ENCODE assay signal across 21 mouse cellular contexts in genomic region chr14:30579882-30580281, GRCm38 (mm10). TPM values are rescaled to one million over a fixed set of nuclear protein-coding genes. Genes with fewer than 3 reads are reported as not detected.
DNase-seq lines count a peak whose midpoint lies in the region; ATAC-seq and TF ChIP-seq lines count a peak whose summit lies in the region.
"Had no signal": no experiment of that assay in that cellular context is flagged by ENCODE, and none has a peak within 500 bp of the region (broad histone marks: within the 10 kb centered on the region; RNA-seq: fewer than 3 reads in every experiment).

No protein-coding gene starts in this region.

- DNase-seq in 416B (ENCODE audit: low read depth) (peak; percentile 40), MEL (ENCODE audit: low read depth, low spot score) (no peak)
- DNase-seq in induced T-regulatory cell, adult 2 months (ENCODE audit: low read depth): peak; percentile 61
- DNase-seq in heart, adult 9 months (ENCODE audit: low spot score in 2 of 2): no peak
- no peak for DNase-seq in thymus, adult 2 months
- DNase-seq in gastrocnemius, postnatal 4 days (ENCODE audit: low spot score in 2 of 2): no peak
- DNase-seq: cerebellum, postnatal 10 days; embryo, embryonic 11 days; gastrocnemius, postnatal 25 days; heart, postnatal 36 days; kidney, adult 9 months; lung, embryonic 14.5 days; lung, postnatal 4 days; thymus, adult 18-20 months had no signal

- no peak for TF ChIP-seq EP300 in MEL (IDR thresholded peaks at IDR 0.05; ENCODE audit: low read depth in 1 of 2, low read length in 2 of 2)

- TF ChIP-seq CTCF in MEL (IDR thresholded peaks at IDR 0.05 in 2 of 3, conservative IDR thresholded peaks at IDR 0.05 in 1 of 3; ENCODE audit: control insufficient read depth in 1 of 3, insufficient read depth in 1 of 3, low read depth in 2 of 3, low read length in 3 of 3, poor library complexity in 1 of 3, severe bottlenecking in 1 of 3): no peak
- no peak for TF ChIP-seq CTCF in thymus, adult 2 months (IDR thresholded peaks at IDR 0.05; ENCODE audit: borderline replicate concordance, control insufficient read depth, extremely low read depth, insufficient read depth, low read length, poor library complexity)

- no peak overlapping the region for H3K4me2 ChIP-seq in intestine, embryonic 15.5 days (replicated peaks)
- H3K4me2 ChIP-seq in intestine, embryonic 16.5 days (ENCODE audit: low read depth, low read length): no peak overlapping the region
- H3K4me2 ChIP-seq: embryonic facial prominence, embryonic 15.5 days; heart, embryonic 13.5 days; liver, embryonic 12.5 days; lung, embryonic 14.5 days had no signal

- H3K4me3 ChIP-seq in intestine, embryonic 15.5 days (replicated peaks): no peak overlapping the region
- H3K4me3 ChIP-seq in intestine, embryonic 16.5 days (ENCODE audit: low read length): no peak overlapping the region
- peak overlapping the region in 1 of 2 experiments; percentile 31; a peak in 1 of 4 replicates for H3K4me3 ChIP-seq in MEL (ENCODE audit: control insufficient read depth in 1 of 2, insufficient read depth in 1 of 2, low read depth in 2 of 2, low read length in 2 of 2)
- H3K4me3 ChIP-seq in thymus, adult 2 months (ENCODE audit: control insufficient read depth, insufficient read depth, low read length): no peak overlapping the region
- H3K4me3 ChIP-seq: embryonic facial prominence, embryonic 15.5 days; forebrain, embryonic 10.5 days; heart, embryonic 13.5 days; liver, embryonic 12.5 days had no signal

- TF ChIP-seq RAD21 in MEL (IDR thresholded peaks at IDR 0.05; ENCODE audit: low read depth, low read length): no peak

- 0 out of 2 replicates have a peak overlapping the region, but pooled peaks have one; percentile 36 for H3K27ac ChIP-seq in intestine, embryonic 15.5 days
- no peak overlapping the region for H3K27ac ChIP-seq in intestine, embryonic 16.5 days (ENCODE audit: low read length)
- peak overlapping the region; percentile 66 for H3K27ac ChIP-seq in MEL (ENCODE audit: control insufficient read depth, low read depth, low read length)
- H3K27ac ChIP-seq in thymus, adult 2 months (ENCODE audit: control insufficient read depth, insufficient read depth, low read length): no peak overlapping the region; the same call in 1 of the 2 replicates
- H3K27ac ChIP-seq: embryonic facial prominence, embryonic 15.5 days; forebrain, embryonic 10.5 days; heart, embryonic 13.5 days; liver, embryonic 12.5 days had no signal

- H3K27me3 ChIP-seq in intestine, embryonic 15.5 days (replicated peaks): no peaks in the 10 kb centered on the region
- no peaks in the 10 kb centered on the region for H3K27me3 ChIP-seq in intestine, embryonic 16.5 days (replicated peaks; ENCODE audit: control insufficient read depth, insufficient read depth, low read length)
- H3K27me3 ChIP-seq in MEL (ENCODE audit: control insufficient read depth in 1 of 2, insufficient read depth in 2 of 2, low read length in 2 of 2): no peaks in the 10 kb centered on the region
- H3K27me3 ChIP-seq in thymus, adult 2 months (ENCODE audit: control insufficient read depth, insufficient read depth, low read length): no peaks in the 10 kb centered on the region
- H3K27me3 ChIP-seq: embryonic facial prominence, embryonic 15.5 days; heart, embryonic 13.5 days; liver, embryonic 12.5 days had no signal

- no peak overlapping the region for H3K9ac ChIP-seq in intestine, embryonic 15.5 days
- no peak overlapping the region for H3K9ac ChIP-seq in intestine, embryonic 16.5 days (ENCODE audit: low read depth, low read length)
- H3K9ac ChIP-seq in MEL (ENCODE audit: control insufficient read depth, low read depth, low read length, poor library complexity, severe bottlenecking): peak overlapping the region; percentile 42
- H3K9ac ChIP-seq: embryonic facial prominence, embryonic 15.5 days; heart, embryonic 13.5 days; liver, embryonic 12.5 days; lung, embryonic 14.5 days had no signal

- no peak for TF ChIP-seq POLR2A in MEL (IDR thresholded peaks at IDR 0.05; ENCODE audit: control insufficient read depth in 1 of 2, insufficient read depth in 1 of 2, low read depth in 1 of 2, low read length in 2 of 2, poor library complexity in 1 of 2)
- TF ChIP-seq POLR2A in thymus, adult 2 months (IDR thresholded peaks at IDR 0.05; ENCODE audit: control insufficient read depth, extremely low read depth, insufficient read depth, low read length, poor library complexity): no peak

- no peak for ATAC-seq in intestine, embryonic 15.5 days
- no peak for ATAC-seq in intestine, embryonic 16.5 days
- ATAC-seq: liver, embryonic 12.5 days; midbrain, embryonic 16.5 days had no signal

- peaks cover 4% of the 10 kb centered on the region; the same call in 1 of the 2 replicates for H3K36me3 ChIP-seq in intestine, embryonic 15.5 days
- 0 out of 2 replicates have a peak, but pooled peaks cover 4% of the 10 kb centered on the region for H3K36me3 ChIP-seq in intestine, embryonic 16.5 days (ENCODE audit: control insufficient read depth, insufficient read depth, low read length)
- H3K36me3 ChIP-seq in MEL (ENCODE audit: control insufficient read depth in 1 of 2, insufficient read depth in 2 of 2, low read length in 2 of 2): peaks cover 0 to 36% of the 10 kb centered on the region in 2 experiments; a peak in 2 of 4 replicates
- H3K36me3 ChIP-seq in thymus, adult 2 months (ENCODE audit: control insufficient read depth, insufficient read depth, low read length): no peaks in the 10 kb centered on the region

- 25% methylated on average over 5 of the region's 5 CpGs for WGBS in intestine, embryonic 15.5 days
- 44% methylated on average over 5 of the region's 5 CpGs for WGBS in intestine, embryonic 16.5 days
- WGBS in thymus, adult 2 months: 9% methylated on average over 5 of the region's 5 CpGs

- H3K79me2 ChIP-seq in MEL (ENCODE audit: control insufficient read depth, insufficient read depth, low read length, poor library complexity): no peaks in the 10 kb centered on the region; the same call in 1 of the 2 replicates

- H3K4me1 ChIP-seq in intestine, embryonic 15.5 days (replicated peaks): peaks cover 19% of the 10 kb centered on the region
- H3K4me1 ChIP-seq in intestine, embryonic 16.5 days (ENCODE audit: control insufficient read depth, insufficient read depth, low read length): peaks cover 26% of the 10 kb centered on the region
- peaks cover 31 to 48% of the 10 kb centered on the region in 2 experiments for H3K4me1 ChIP-seq in MEL (ENCODE audit: control insufficient read depth in 1 of 2, insufficient read depth in 2 of 2, low read length in 2 of 2)
- H3K4me1 ChIP-seq in thymus, adult 2 months (replicated peaks; ENCODE audit: control insufficient read depth, insufficient read depth, low read length): peaks cover 8% of the 10 kb centered on the region

- H3K9me3 ChIP-seq in intestine, embryonic 15.5 days: no peaks in the 10 kb centered on the region
- H3K9me3 ChIP-seq in intestine, embryonic 16.5 days (ENCODE audit: control insufficient read depth, low read length): no peaks in the 10 kb centered on the region
- no peaks in the 10 kb centered on the region for H3K9me3 ChIP-seq in MEL (replicated peaks; ENCODE audit: insufficient read depth, low read length)
- H3K9me3 ChIP-seq: embryonic facial prominence, embryonic 15.5 days; forebrain, embryonic 10.5 days; heart, embryonic 13.5 days; liver, embryonic 12.5 days had no signal

TF ChIP-seq in MEL, 35 proteins besides CTCF, POLR2A, EP300 and RAD21:
- no peak for TF ChIP-seq ZMIZ1 (IDR thresholded peaks at IDR 0.05; ENCODE audit: low read depth, low read length)
- peak; percentile 69 for TF ChIP-seq ZNF384 (IDR thresholded peaks at IDR 0.05; ENCODE audit: low read depth, low read length)
- TF ChIP-seq USF1 (IDR thresholded peaks at IDR 0.05; ENCODE audit: low read depth, low read length): no peak

RNA-seq across cellular contexts. Expression of gene Tkt, which starts 31.7 kb away (rescaled TPM):
- polyA plus RNA-seq in intestine, embryonic 15.5 days (2015; fragmentation: Nextera tagmentation; extraction: Ambion mirVana): 358 and 367 TPM in 2 replicates
- polyA plus RNA-seq in intestine, embryonic 16.5 days (2015; fragmentation: Nextera tagmentation; extraction: Ambion mirVana): 393 and 411 TPM in 2 replicates
- 636 and 640 TPM in 2 replicates for total RNA-seq in MEL (2012; rRNA removed)
- polyA plus RNA-seq in MEL (2012; ENCODE audit: insufficient read depth in 1 of 2, insufficient read length in 2 of 2, low read depth in 1 of 2, low replicate concordance in 2 of 2, missing spikeins in 1 of 2): 1,000 to 10,000 TPM in 1 of 2 experiments, 100 to 1,000 TPM in 1; 115 to 1,273 TPM
- polyA plus RNA-seq in thymus, adult 2 months (2012; rRNA removed): 269 and 361 TPM in 2 replicates
- 10 to 100 TPM; 53.7 to 62.8 TPM for total RNA-seq in gastrocnemius, postnatal 4 days (2021)

RNA-seq across cellular contexts. Expression of gene Prkcd, which starts 46.1 kb away (rescaled TPM):
- 57.2 and 58.3 TPM in 2 replicates for polyA plus RNA-seq in intestine, embryonic 15.5 days (2015; fragmentation: Nextera tagmentation; extraction: Ambion mirVana)
- 52.1 and 56.5 TPM in 2 replicates for polyA plus RNA-seq in intestine, embryonic 16.5 days (2015; fragmentation: Nextera tagmentation; extraction: Ambion mirVana)
- total RNA-seq in MEL (2012; rRNA removed): 33.9 and 37.4 TPM in 2 replicates
- polyA plus RNA-seq in MEL (2012; ENCODE audit: insufficient read depth in 1 of 2, insufficient read length in 2 of 2, low read depth in 1 of 2, low replicate concordance in 2 of 2, missing spikeins in 1 of 2): 10 to 100 TPM in 1 of 2 experiments, not detected in 1; 72.7 TPM
- polyA plus RNA-seq in thymus, adult 2 months (2012; rRNA removed): 201 and 214 TPM in 2 replicates
- 10 to 100 TPM; 25.3 to 32.0 TPM for total RNA-seq in gastrocnemius, postnatal 4 days (2021)

Comparison
In these comparisons a context has a peak if more than half of its experiments do, and no peak if none do; other contexts are left out.
1. H3K27ac ChIP-seq: peak in intestine, embryonic 15.5 days (single experiment) and MEL (single experiment); none in intestine, embryonic 16.5 days (single experiment) and thymus, adult 2 months (single experiment).
2. DNase-seq: peak in 416B (single experiment) and induced T-regulatory cell, adult 2 months (single experiment); none in MEL (single experiment), heart, adult 9 months (0 of 2), thymus, adult 2 months (single experiment) and gastrocnemius, postnatal 4 days (0 of 2).